Mouse (Mus musculus) heart, adult 2 months (tissue): ENCODE data around the gene Eif3d.

Source experiments
- CTCF ChIP-seq: fragments of 200-600 bp; IDR thresholded peaks from 2 replicates; pipeline ENCODE4 v1.8.1; 2022; ENCODE audit warnings: antibody characterized with exemption, mild to moderate bottlenecking, moderate library complexity
- EP300 ChIP-seq: fragments of 200-500 bp; IDR thresholded peaks from 2 replicates; pipeline ENCODE4 v1.6.1; 2011; ENCODE audit warnings: low read depth, low read length, control low read depth; ENCODE audit not compliant: insufficient read depth
- POLR2A ChIP-seq: fragments of 200-500 bp; IDR thresholded peaks from 2 replicates; pipeline ENCODE4 v1.6.1; 2011; ENCODE audit warnings: mild to moderate bottlenecking, low read depth, low read length, control low read depth; ENCODE audit not compliant: insufficient read depth

GRCm38 (mm10) chr15:77949061-77949460, 21.6 kb downstream of the Eif3d start:
- TF ChIP-seq CTCF (no peak), EP300 (no peak), POLR2A (no peak)
